Mouse (Mus musculus): Measurements from ENCODE around the gene Padi1. TPM values are rescaled to one million over a fixed set of nuclear protein-coding genes. Genes with fewer than 3 reads are reported as not detected.

Padi1 gene
- total RNA-seq, 2 experiments from 2014 or later, result 0.09 TPM; not detected in 1

GRCm38 (mm10) chr4:140789983-140790382 is 55.6 kb downstream of the Padi1 start:
- intact Hi-C loops (cut with DNase I), result loop anchor here (1.0 kb wide), 1 partner anchor 112 kb away; no protein-coding TSS in a partner anchor
- no peak overlapping the region for H3K4me3 ChIP-seq
- no peak for DNase-seq (ENCODE audit: extremely low spot score in 1 of 2, low spot score in 2 of 2)
- TF ChIP-seq CTCF (IDR thresholded peaks at IDR 0.05), result no peak
- H3K27ac ChIP-seq, result no peak overlapping the region

GRCm38 (mm10) chr4:140788983-140789382 is 56.6 kb downstream of the Padi1 start:
- H3K27ac ChIP-seq, result no peak overlapping the region
- no peak overlapping the region for H3K4me3 ChIP-seq
- DNase-seq (ENCODE audit: extremely low spot score in 1 of 2, low spot score in 2 of 2), result peak; percentile 18 to 22
- intact Hi-C loops (cut with DNase I), result loop anchor here (1.0 kb wide), 1 partner anchor 113 kb away; no protein-coding TSS in a partner anchor
- TF ChIP-seq CTCF (IDR thresholded peaks at IDR 0.05), result peak; percentile 70

- intact Hi-C loops (cut with DNase I), result no loop called here
- DNase-seq (ENCODE audit: extremely low spot score in 1 of 2, low spot score in 2 of 2), result no peak
- TF ChIP-seq CTCF (IDR thresholded peaks at IDR 0.05), result no peak
These were observed 57.3 kb downstream of the Padi1 start for GRCm38 (mm10) chr4:140788264-140788663.

GRCm38 (mm10) chr4:140787414-140787813 is 58.2 kb downstream of the Padi1 start:
- H3K4me3 ChIP-seq, result no peak overlapping the region
- intact Hi-C loops (cut with DNase I), result no loop called here
- no peak overlapping the region for H3K27ac ChIP-seq
- no peak for TF ChIP-seq CTCF (IDR thresholded peaks at IDR 0.05)
- no peak for DNase-seq (ENCODE audit: extremely low spot score in 1 of 2, low spot score in 2 of 2)

More at GRCm38 (mm10) chr4:140788264-140788663, 57.3 kb downstream of the Padi1 start:
- H3K27ac ChIP-seq, result no peak overlapping the region
- H3K4me3 ChIP-seq, result no peak overlapping the region

GRCm38 (mm10) chr4:140785217-140785616 is 60.4 kb downstream of the Padi1 start:
- intact Hi-C loops (cut with DNase I), result no loop called here
- DNase-seq (ENCODE audit: extremely low spot score in 1 of 2, low spot score in 2 of 2), result no peak

GRCm38 (mm10) chr4:140784292-140784945 is 61.2 kb downstream of the Padi1 start:
- H3K27ac ChIP-seq, result no peak overlapping the region
- intact Hi-C loops (cut with DNase I), result no loop called here
- DNase-seq (ENCODE audit: extremely low spot score in 1 of 2, low spot score in 2 of 2), result no peak
- TF ChIP-seq CTCF (IDR thresholded peaks at IDR 0.05), result no peak
- H3K4me3 ChIP-seq, result no peak overlapping the region

More at GRCm38 (mm10) chr4:140785217-140785616, 60.4 kb downstream of the Padi1 start:
- Histone ChIP-seq H3K27ac (no peak overlapping the region), H3K4me3 (no peak overlapping the region)
- TF ChIP-seq CTCF (IDR thresholded peaks at IDR 0.05), result no peak

GRCm38 (mm10) chr4:140782821-140783220 is 62.8 kb downstream of the Padi1 start:
- Histone ChIP-seq H3K4me3 (no peak overlapping the region), H3K27ac (no peak overlapping the region)
- no peak for TF ChIP-seq CTCF (IDR thresholded peaks at IDR 0.05)
- DNase-seq (ENCODE audit: extremely low spot score in 1 of 2, low spot score in 2 of 2), result no peak
- intact Hi-C loops (cut with DNase I), result no loop called here

- no peak overlapping the region for H3K4me3 ChIP-seq
- no peak for DNase-seq (ENCODE audit: extremely low spot score in 1 of 2, low spot score in 2 of 2)
- intact Hi-C loops (cut with DNase I), result no loop called here
- H3K27ac ChIP-seq, result no peak overlapping the region
- no peak for TF ChIP-seq CTCF (IDR thresholded peaks at IDR 0.05)
These were observed 65.1 kb downstream of the Padi1 start for GRCm38 (mm10) chr4:140780507-140780906.

GRCm38 (mm10) chr4:140779803-140780397 is 65.7 kb downstream of the Padi1 start:
- TF ChIP-seq CTCF (IDR thresholded peaks at IDR 0.05), result no peak
- no peak overlapping the region for H3K4me3 ChIP-seq
- no peak for DNase-seq (ENCODE audit: extremely low spot score in 1 of 2, low spot score in 2 of 2)
- H3K27ac ChIP-seq, result no peak overlapping the region
- intact Hi-C loops (cut with DNase I), result no loop called here

- intact Hi-C loops (cut with DNase I), result no loop called here
- H3K4me3 ChIP-seq, result no peak overlapping the region
- no peak overlapping the region for H3K27ac ChIP-seq
- no peak for DNase-seq (ENCODE audit: extremely low spot score in 1 of 2, low spot score in 2 of 2)
- no peak for TF ChIP-seq CTCF (IDR thresholded peaks at IDR 0.05)
These were observed 69.0 kb downstream of the Padi1 start for GRCm38 (mm10) chr4:140776623-140777022.

GRCm38 (mm10) chr4:140775876-140776275 is 69.7 kb downstream of the Padi1 start:
- Histone ChIP-seq H3K27ac (no peak overlapping the region), H3K4me3 (no peak overlapping the region)
- intact Hi-C loops (cut with DNase I), result no loop called here
- no peak for DNase-seq (ENCODE audit: extremely low spot score in 1 of 2, low spot score in 2 of 2)
- no peak for TF ChIP-seq CTCF (IDR thresholded peaks at IDR 0.05)

GRCm38 (mm10) chr4:140774893-140775292 is 70.7 kb downstream of the Padi1 start:
- no peak for DNase-seq (ENCODE audit: extremely low spot score in 1 of 2, low spot score in 2 of 2)
- H3K4me3 ChIP-seq, result no peak overlapping the region
- H3K27ac ChIP-seq, result no peak overlapping the region
- intact Hi-C loops (cut with DNase I), result no loop called here
- TF ChIP-seq CTCF (IDR thresholded peaks at IDR 0.05), result no peak

All from left cerebral cortex, adult 2 months (tissue).